Mouse (Mus musculus) left cerebral cortex, adult 2 months (tissue): Measurements from ENCODE around the gene Col6a2. TPM values are rescaled to one million over a fixed set of nuclear protein-coding genes. Genes with fewer than 3 reads are reported as not detected.

Experiments used
- DNase-seq, 2 experiments: peaks; one replicate each; pipeline ENCODE4 v3.0.0; 2021 to 2022; ENCODE audit warnings: low spot score in 2 of 2, mixed read lengths in 1 of 2; ENCODE audit errors: extremely low spot score in 1 of 2
- H3K27ac ChIP-seq: fragments of 200-600 bp; 2 replicates; pipeline ENCODE4 v1.8.1; 2022
- H3K4me3 ChIP-seq: fragments of 200-600 bp; 2 replicates; pipeline ENCODE4 v1.8.1; 2022
- CTCF ChIP-seq: fragments of 200-600 bp; IDR thresholded peaks from 2 replicates; pipeline ENCODE4 v1.8.1; 2022; ENCODE audit warnings: antibody characterized with exemption, mild to moderate bottlenecking, moderate library complexity
- intact Hi-C: fragments of 180-260 bp; cut with DNase I; formaldehyde crosslinking; loops from one replicate; pipeline ENCODE4 v1.15.1; 2025
- total RNA-seq, 2 experiments: library from RNA; stranded (reverse); gene quantifications; 2 replicates each; pipeline ENCODE4 v1.2.3; 2021

The Col6a2 gene
- total RNA-seq, 2 experiments from 2014 or later: 9.1 to 9.5 TPM

DNA sequence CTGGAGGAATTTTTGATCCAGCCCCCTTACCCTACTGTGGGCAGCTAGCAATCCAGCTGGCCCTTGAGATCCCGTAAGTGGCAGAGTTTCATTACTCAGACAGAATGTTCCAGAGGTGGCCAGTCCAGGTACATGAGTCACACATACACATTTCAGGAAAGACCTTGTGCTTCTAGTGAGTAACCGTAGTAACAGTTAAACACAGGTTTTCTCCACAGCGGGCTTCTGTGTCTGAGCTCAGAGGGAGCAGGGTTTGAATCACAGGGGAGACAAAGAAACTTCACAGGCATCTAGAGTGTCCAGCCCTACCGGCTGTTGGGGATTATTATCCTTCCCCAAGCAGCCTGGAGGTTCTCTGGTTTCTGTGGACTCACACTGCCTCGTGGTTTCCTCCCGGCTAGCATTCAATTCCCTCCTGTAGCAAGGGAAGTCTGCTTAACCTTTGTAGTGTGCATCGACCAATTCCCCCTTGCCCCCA, 10.7 kb upstream of the Col6a2 start:
- Histone ChIP-seq H3K27ac (no peak overlapping the region), H3K4me3 (no peak overlapping the region)
- no peak for TF ChIP-seq CTCF
- intact Hi-C loops: no loop called here
- DNase-seq: no peak

DNA sequence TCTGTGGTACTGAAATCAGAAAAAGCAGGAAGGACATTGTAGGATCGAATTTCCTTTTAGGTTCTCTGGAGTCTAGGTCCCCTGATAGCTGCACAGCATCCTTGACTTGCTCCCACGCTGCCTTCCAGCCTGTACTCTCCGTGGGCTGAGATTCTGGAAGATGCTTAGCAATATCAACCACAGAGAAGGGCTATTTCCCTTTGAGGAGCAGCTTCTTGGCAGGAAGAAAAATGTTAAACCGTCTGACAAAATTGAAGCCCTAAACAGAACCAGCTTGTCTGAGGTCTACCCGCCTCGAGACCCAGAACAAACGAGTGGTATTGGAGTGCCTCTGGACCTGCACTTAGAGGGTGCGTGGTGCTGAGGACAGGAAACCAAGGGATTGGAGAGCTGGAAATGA, 9.2 kb upstream of the Col6a2 start:
- intact Hi-C loops: no loop called here
- Histone ChIP-seq H3K4me3 (no peak overlapping the region), H3K27ac (peak overlapping the region; percentile 82)
- no peak for TF ChIP-seq CTCF
- peak in 1 of 2 experiments; percentile 26 for DNase-seq

DNA sequence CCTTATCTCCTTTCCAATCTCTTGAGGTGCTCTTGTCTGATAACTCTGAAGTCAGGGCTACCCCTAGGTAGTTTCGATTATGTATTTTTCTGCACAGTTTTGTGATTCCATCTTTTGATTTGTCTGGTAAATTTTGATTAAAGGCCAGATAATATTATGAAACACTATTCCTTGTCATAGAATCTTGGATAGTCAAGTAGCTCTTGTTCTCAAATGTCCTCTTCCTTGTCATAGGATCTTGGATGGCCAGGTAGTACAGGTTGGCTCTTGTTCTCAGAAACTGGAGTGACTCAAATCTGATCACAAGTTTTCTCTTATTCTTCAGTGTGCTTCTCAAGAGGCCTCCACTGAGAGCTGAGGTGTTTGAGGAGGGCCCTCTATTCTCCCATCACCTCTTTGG, 7.2 kb upstream of the Col6a2 start:
- H3K27ac ChIP-seq: no peak overlapping the region
- H3K4me3 ChIP-seq: no peak overlapping the region
- intact Hi-C loops: no loop called here
- DNase-seq: no peak
- no peak for TF ChIP-seq CTCF

DNA sequence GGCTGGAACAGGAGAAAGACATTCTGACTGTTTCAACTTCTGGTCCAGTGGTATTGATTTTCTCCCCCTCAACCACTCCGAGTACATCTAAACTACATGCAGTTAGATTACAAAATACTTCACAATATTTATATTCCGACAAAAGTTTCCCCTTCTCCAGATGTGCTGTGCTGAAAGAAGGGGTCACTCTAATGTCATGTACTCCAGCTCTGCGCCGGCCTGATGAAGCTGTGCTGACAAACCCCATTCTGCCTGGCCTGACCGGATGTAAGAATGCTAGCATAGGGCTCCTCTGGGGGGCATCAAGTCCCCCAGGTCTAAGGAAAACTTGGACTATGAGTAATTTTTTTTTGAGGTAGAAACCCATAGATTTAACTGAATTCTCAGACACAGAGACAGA, 4.3 kb upstream of the Col6a2 start:
- no peak for TF ChIP-seq CTCF
- intact Hi-C loops: no loop called here
- H3K27ac ChIP-seq: no peak overlapping the region
- DNase-seq: no peak
- H3K4me3 ChIP-seq: no peak overlapping the region

DNA sequence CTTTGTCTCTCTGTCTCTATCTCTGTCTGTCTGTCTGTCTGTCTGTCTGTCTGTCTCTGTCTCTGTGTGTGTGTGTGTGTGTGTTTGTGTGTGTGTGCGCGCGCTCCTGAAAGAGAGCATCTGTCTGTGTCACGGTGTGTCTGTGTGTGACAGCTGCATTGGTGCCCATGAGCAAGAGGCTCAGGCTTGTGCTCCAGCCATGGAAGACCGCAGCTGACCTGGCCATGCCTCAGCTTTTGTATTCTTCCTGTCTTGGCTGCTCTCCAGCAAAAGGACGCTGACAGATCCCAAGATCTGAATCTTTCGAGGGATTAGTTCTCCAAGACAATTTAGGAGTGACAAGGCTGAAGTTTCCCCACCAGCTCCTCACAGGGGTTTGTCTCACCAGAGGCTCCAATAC, 1.5 kb upstream of the Col6a2 start:
- H3K27ac ChIP-seq: no peak overlapping the region
- DNase-seq: no peak
- intact Hi-C loops: no loop called here
- no peak overlapping the region for H3K4me3 ChIP-seq
- TF ChIP-seq CTCF: no peak

DNA sequence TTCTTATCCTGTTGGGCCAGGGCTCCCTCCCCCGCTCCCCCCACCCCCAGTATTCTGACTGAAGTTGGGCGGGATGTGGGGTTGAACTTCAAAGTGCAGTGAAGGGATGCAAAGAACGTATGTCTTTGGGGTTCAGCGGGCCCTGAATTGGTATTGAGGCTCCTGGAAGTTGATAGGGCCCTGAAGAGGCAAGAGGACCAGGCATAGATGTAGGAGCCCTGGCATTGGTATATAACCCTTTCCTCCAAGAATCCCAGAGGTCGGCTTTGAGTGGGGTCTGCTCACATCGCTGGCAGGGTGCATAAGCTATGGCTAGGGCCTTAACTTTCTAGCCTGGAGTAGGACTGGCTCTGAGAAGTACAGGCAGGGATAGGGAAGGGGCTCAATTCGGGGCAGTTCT, 304 bp upstream of the Col6a2 start:
- H3K4me3 ChIP-seq: no peak overlapping the region; the same call in 1 of the 2 replicates
- DNase-seq: no peak
- TF ChIP-seq CTCF: no peak
- H3K27ac ChIP-seq: no peak overlapping the region
- intact Hi-C loops: loop anchor here (1.0 kb wide), 1 partner anchor 111 kb away; no protein-coding TSS in a partner anchor

DNA sequence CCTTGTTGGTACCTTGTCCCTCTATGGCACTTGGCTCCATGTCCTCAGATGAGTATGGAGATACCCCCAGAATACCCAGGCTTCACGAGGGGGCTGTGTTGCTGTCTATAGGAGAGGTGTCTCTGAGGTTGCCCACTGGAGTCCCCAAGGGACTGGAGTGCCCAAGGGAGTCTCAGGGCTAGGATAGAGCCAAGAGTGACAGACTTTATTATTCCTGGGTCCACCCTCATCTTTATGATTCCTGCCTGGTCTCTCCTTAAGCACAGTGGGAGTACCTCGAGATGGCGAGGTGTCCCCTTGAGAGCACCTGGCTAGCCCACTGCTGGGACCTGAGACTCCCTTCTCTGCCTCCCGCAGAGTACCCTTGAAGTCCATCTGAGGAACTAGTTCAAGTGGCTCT, 1.0 kb downstream of the Col6a2 start:
- intact Hi-C loops: no loop called here
- no peak for TF ChIP-seq CTCF
- no peak for DNase-seq
- Histone ChIP-seq H3K27ac (no peak overlapping the region), H3K4me3 (no peak overlapping the region)

DNA sequence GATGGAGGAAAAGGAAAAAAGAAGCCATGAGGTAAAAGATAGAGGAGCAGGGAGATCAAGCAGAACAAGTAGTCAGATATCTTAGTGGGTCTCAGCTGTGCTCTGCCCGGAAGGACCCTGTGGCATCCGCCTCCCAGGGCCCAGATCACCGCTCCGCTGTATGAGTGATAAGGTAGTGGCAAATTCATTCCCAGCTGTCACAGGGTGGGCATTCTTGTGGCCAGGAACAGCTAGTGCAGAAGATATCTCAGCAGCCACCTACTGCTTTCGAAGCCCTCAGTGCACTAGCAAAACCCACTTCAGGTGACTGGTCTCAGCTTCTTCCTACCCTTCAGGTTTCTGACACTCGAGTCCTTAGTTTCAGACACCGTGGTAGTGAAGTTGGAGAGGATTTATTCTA, 11.0 kb downstream of the Col6a2 start:
- no peak overlapping the region for H3K27ac ChIP-seq

DNA sequence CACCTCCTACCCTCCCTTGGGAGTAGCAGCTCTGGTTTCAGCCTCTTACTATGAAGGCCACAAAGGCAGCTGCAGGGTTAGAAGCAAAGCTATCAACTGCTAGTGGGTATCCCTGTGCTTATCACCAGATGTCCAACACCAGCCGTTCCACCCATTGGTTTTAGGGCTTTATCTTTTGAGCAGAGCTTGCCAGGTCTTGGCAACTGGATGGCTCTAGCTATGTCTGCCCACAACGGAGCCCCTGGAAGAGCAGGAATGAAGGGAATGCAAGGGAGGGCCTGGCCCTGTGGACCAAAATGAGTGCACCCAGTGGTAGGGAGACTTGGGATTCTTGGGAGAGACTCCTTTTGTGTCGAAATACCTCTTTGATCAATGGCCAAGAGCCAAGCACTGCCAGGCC, 20.7 kb downstream of the Col6a2 start:
- intact Hi-C loops: no loop called here
- no peak for DNase-seq
- TF ChIP-seq CTCF: no peak
- no peak overlapping the region for H3K4me3 ChIP-seq
- H3K27ac ChIP-seq: no peak overlapping the region

More for the DNA sequence above, 11.0 kb downstream of the Col6a2 start:
- intact Hi-C loops: no loop called here
- no peak overlapping the region for H3K4me3 ChIP-seq
- no peak for DNase-seq
- TF ChIP-seq CTCF: no peak

DNA sequence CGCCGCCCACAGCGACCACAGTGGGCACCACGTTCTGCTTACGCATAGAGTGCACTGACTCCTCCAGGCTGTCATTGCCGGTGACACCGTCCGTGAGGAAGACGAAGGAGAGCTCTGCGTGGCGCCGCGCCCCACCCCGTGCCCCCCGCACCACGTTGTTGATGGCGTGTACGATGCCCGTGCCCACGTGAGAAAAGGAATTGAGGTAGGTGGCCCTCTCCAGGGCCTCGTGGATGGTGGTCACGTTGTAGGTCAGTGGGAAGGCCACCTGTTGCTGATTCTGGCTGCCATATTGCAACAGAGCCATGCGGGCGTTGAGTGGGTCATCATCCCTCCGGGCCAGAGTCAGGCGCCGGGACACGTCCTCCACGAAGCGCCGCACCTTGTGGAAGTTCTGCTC, 27.1 kb downstream of the Col6a2 start:
- Histone ChIP-seq H3K27ac (no peak overlapping the region), H3K4me3 (no peak overlapping the region)
- no peak for TF ChIP-seq CTCF
- intact Hi-C loops: no loop called here
- no peak for DNase-seq

DNA sequence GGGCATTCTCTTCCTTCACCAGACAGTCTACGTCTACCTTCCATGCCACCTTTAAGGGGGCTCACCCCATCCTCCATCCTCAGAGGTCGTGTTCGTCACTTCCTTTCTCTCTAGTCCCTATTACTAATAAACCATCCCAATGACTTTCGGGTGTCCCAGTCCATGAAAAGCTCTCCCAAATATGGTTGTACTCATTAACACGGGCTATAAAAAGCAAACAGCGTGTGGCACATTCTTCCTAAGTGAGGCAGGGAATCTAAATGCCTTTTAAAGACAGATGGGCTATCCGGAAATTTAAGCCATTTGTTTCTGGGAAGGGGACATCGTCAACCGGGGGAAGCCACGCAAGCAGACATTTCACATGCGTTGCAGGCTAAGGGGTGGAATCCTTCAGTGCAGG, 33.2 kb downstream of the Col6a2 start:
- DNase-seq: no peak
- TF ChIP-seq CTCF: no peak
- H3K27ac ChIP-seq: no peak overlapping the region
- H3K4me3 ChIP-seq: no peak overlapping the region
- intact Hi-C loops: no loop called here

DNA sequence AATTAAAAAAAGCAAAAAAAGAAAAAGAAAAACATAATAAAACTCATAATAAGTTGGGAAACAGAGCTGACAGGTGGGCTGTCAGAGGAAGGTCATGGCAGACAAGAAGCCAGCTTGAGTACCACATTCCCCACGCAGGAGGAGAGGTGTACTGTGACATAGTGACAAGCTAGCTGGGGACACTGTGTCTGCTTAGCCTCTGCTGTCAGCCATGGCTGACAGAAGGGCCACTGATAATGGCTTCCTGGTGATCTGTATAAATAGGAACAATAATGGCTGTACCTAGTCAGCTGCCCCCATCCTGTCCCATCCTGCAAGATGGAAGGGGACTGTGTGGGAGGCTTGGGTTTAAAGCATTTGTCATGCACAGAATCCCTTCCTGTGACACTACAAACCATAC, 37.2 kb downstream of the Col6a2 start:
- H3K27ac ChIP-seq: no peak overlapping the region
- no peak for TF ChIP-seq CTCF
- intact Hi-C loops: no loop called here
- H3K4me3 ChIP-seq: no peak overlapping the region
- no peak for DNase-seq

DNA sequence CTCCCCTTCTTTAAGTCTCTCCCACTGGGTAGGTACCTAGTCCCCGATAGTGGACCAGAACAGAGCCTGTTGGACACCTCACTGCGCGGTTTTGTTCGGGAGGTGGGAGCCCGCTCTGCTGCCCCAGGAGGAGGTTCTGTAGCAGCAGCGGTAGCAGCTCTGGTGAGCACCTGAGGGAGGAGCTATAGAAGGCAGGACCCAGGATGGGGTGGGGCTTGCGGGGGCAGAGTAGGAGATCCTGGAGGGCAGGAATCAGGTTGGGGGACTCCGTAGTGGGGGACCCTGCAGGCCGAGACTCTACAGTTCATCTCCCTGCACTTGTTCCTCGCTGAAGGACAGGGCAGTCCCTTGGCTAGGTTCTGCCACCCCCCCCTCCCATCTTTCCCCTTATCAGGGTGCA, 39.3 kb downstream of the Col6a2 start:
- intact Hi-C loops: no loop called here
- no peak for DNase-seq
- no peak for TF ChIP-seq CTCF
- Histone ChIP-seq H3K27ac (no peak overlapping the region), H3K4me3 (no peak overlapping the region)

DNA sequence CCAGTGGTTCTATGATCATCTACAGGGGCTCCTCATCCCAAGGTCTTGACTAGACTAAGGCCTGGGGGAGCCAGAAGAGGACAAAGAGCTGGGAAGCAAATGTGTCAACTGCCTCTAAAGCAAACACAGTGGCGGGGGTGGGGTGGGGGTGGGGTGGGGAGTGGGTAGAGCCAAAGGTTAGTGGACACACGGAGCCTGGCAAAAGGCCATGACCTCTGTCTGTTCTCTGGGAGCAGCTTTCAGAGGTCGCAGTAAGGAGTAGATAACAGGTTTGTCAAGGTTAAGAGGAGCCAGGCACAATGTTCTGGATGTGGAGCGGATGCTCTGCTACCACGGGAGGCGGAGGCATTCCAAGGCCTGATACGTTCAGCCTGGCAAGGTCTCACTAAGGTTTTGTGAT, 46.5 kb downstream of the Col6a2 start:
- Histone ChIP-seq H3K27ac (no peak overlapping the region), H3K4me3 (no peak overlapping the region)
- no peak for DNase-seq
- no peak for TF ChIP-seq CTCF
- intact Hi-C loops: no loop called here
